Mouse (Mus musculus) small intestine, adult 2 months (tissue): ENCODE measurements around the gene Asb1.

ENCODE experiments used
- CTCF ChIP-seq: fragments of 200-500 bp; IDR thresholded peaks from 2 replicates; pipeline ENCODE4 v1.5.1; 2012; ENCODE audit warnings: low read depth, mild to moderate bottlenecking, control low read depth, inconsistent platforms, low read length, moderate library complexity, mixed read lengths; ENCODE audit not compliant: insufficient replicate concordance, insufficient read length; ENCODE audit errors: extremely low read depth
- POLR2A ChIP-seq: fragments of 200-500 bp; IDR thresholded peaks from 2 replicates; pipeline ENCODE4 v1.6.1; 2012; ENCODE audit warnings: low read depth, mild to moderate bottlenecking, control low read depth, inconsistent platforms, low read length, moderate library complexity

DNA sequence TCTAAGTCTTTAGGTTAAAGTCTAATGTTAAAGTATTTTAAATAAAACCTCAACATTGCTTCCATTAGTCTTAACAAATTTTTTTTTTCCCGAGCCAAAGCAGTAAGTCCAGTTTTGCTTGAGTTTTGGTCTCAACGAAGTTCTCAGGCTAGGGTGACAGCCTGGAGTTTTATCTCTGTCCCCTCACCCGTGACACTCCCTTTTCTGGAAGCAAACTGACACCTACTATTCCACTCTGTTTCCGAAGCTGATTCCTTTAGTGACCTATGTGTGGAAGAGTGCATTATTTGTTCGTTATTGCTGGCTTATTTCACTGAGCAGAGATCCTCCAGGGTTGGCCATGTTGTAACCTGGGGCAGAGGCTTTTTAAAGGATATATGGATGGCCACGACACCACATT, 1.1 kb upstream of the Asb1 start:
- no peak for TF ChIP-seq CTCF
- TF ChIP-seq POLR2A, result no peak
